ENCODE assay signal across 9 mouse cellular contexts in the genomic region with DNA sequence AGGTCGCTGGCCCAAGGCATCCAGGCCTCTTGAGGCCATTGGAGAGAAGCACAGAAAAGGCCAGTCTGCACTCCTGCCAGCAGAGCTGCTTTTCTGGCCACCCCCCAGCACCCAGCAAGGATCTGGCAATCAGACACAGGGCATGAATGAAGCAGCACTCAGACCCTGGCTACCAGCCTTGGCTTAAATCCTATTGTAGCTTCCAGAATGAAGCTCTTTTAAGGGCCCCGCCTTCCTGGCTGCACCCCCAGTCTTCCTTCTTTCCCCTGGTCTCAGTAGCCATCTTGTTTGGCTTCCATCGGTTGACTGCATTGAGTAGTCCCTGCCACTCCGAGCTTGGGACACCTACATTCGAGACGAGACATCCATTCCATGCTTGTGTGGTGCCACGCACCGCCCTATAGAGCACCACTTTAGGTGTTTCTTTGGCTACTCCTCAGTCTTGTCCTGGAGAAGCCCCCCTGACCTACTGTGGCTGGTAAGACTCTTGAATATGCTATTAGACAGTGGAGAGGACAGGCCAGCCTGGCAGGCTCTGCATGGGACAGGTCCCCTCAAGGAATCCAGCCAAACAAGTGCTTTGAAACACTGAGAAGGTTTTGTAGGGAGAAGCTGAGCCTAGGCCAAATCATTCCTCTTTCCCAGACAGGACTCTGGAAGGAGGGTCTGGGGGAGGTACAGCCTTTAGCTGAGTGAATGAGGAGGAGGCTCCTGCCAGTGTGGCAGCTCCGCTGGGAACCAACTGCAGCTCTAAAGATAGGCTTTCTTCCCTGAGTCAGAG. TPM values are rescaled to one million over a fixed set of nuclear protein-coding genes. Genes with fewer than 3 reads are reported as not detected.
DNase-seq lines count a peak whose midpoint lies in the region; ATAC-seq lines count a peak whose summit lies in the region.
"Had no signal": no experiment of that assay in that cellular context is flagged by ENCODE, and none has a peak within 500 bp of the region (broad histone marks: within the 10 kb centered on the region; RNA-seq: fewer than 3 reads in every experiment).

No protein-coding gene starts in this region.

- peak overlapping the region; percentile 80 for H3K27ac ChIP-seq in forebrain, embryonic 14.5 days (ENCODE audit: low read depth, low read length)
- peak overlapping the region; percentile 56 for H3K27ac ChIP-seq in hindbrain, embryonic 13.5 days
- peak overlapping the region; percentile 80 for H3K27ac ChIP-seq in neural tube, embryonic 15.5 days (replicated peaks)
- no peak overlapping the region for H3K27ac ChIP-seq in intestine, embryonic 15.5 days
- H3K27ac ChIP-seq: liver, embryonic 15.5 days had no signal

- no peak overlapping the region for H3K4me2 ChIP-seq in forebrain, embryonic 14.5 days (ENCODE audit: low read length)
- H3K4me2 ChIP-seq in hindbrain, embryonic 13.5 days = no peak overlapping the region
- H3K4me2 ChIP-seq in neural tube, embryonic 15.5 days = no peak overlapping the region
- no peak overlapping the region for H3K4me2 ChIP-seq in intestine, embryonic 15.5 days (replicated peaks)
- H3K4me2 ChIP-seq: liver, embryonic 15.5 days had no signal

- H3K9ac ChIP-seq in forebrain, embryonic 14.5 days (ENCODE audit: low read length) = 0 out of 2 replicates have a peak overlapping the region, but pooled peaks have one; percentile 17
- H3K9ac ChIP-seq in hindbrain, embryonic 13.5 days = no peak overlapping the region
- no peak overlapping the region for H3K9ac ChIP-seq in neural tube, embryonic 15.5 days (replicated peaks)
- H3K9ac ChIP-seq in intestine, embryonic 15.5 days = no peak overlapping the region
- H3K9ac ChIP-seq: liver, embryonic 15.5 days had no signal

- no peak overlapping the region for H3K4me3 ChIP-seq in forebrain, embryonic 14.5 days (ENCODE audit: low read depth, low read length)
- no peak overlapping the region for H3K4me3 ChIP-seq in hindbrain, embryonic 13.5 days
- H3K4me3 ChIP-seq in neural tube, embryonic 15.5 days (replicated peaks) = no peak overlapping the region
- no peak overlapping the region for H3K4me3 ChIP-seq in intestine, embryonic 15.5 days (replicated peaks)
- H3K4me3 ChIP-seq: liver, embryonic 15.5 days had no signal

- no peaks in the 10 kb centered on the region for H3K27me3 ChIP-seq in forebrain, embryonic 14.5 days (replicated peaks; ENCODE audit: control insufficient read depth, insufficient read depth, low read length)
- H3K27me3 ChIP-seq in hindbrain, embryonic 13.5 days = no peaks in the 10 kb centered on the region
- no peaks in the 10 kb centered on the region for H3K27me3 ChIP-seq in neural tube, embryonic 15.5 days (replicated peaks)
- no peaks in the 10 kb centered on the region for H3K27me3 ChIP-seq in intestine, embryonic 15.5 days (replicated peaks)

- WGBS in forebrain, embryonic 14.5 days = 70% methylated on average over 9 of the region's 9 CpGs
- WGBS in hindbrain, embryonic 13.5 days = 84% methylated on average over 9 of the region's 9 CpGs
- WGBS in neural tube, embryonic 15.5 days = 81% methylated on average over 9 of the region's 9 CpGs
- 86% methylated on average over 9 of the region's 9 CpGs for WGBS in intestine, embryonic 15.5 days

- H3K4me1 ChIP-seq in forebrain, embryonic 14.5 days (ENCODE audit: control insufficient read depth, insufficient read depth, low read length) = peaks cover 8% of the 10 kb centered on the region
- H3K4me1 ChIP-seq in hindbrain, embryonic 13.5 days (replicated peaks) = peaks cover 19% of the 10 kb centered on the region
- peaks cover 9% of the 10 kb centered on the region for H3K4me1 ChIP-seq in neural tube, embryonic 15.5 days
- 0 out of 2 replicates have a peak, but pooled peaks cover 3% of the 10 kb centered on the region for H3K4me1 ChIP-seq in intestine, embryonic 15.5 days (replicated peaks)

- peak; percentile 64 for ATAC-seq in forebrain, embryonic 14.5 days
- peak; percentile 68 for ATAC-seq in hindbrain, embryonic 13.5 days (ENCODE audit: low FRiP score)
- peak; percentile 75 for ATAC-seq in neural tube, embryonic 15.5 days (ENCODE audit: low FRiP score)
- no peak for ATAC-seq in megakaryocyte-erythroid progenitor cell, adult 5-6 weeks (replicated peaks; ENCODE audit: low FRiP score, low TSS enrichment, poor library complexity, severe bottlenecking)
- no peak for ATAC-seq in intestine, embryonic 15.5 days
- ATAC-seq in erythroblast, adult 5-6 weeks (replicated peaks; ENCODE audit: low FRiP score, poor library complexity, severe bottlenecking) = no peak

- DNase-seq in ovary, postnatal 36 days (ENCODE audit: low spot score) = peak; percentile 43
- no peak for DNase-seq in ovary, postnatal 10 days (ENCODE audit: low spot score)
- DNase-seq in forebrain, embryonic 14.5 days (ENCODE audit: low spot score) = peak; percentile 87

- 0 out of 2 replicates have a peak, but pooled peaks cover 8% of the 10 kb centered on the region for H3K36me3 ChIP-seq in forebrain, embryonic 14.5 days (ENCODE audit: control insufficient read depth, insufficient read depth, low read length)
- H3K36me3 ChIP-seq in hindbrain, embryonic 13.5 days = no peaks in the 10 kb centered on the region; the same call in 1 of the 2 replicates
- no peaks in the 10 kb centered on the region for H3K36me3 ChIP-seq in neural tube, embryonic 15.5 days
- H3K36me3 ChIP-seq in intestine, embryonic 15.5 days = no peaks in the 10 kb centered on the region
- H3K36me3 ChIP-seq: liver, embryonic 15.5 days had no signal

- no peaks in the 10 kb centered on the region for H3K9me3 ChIP-seq in forebrain, embryonic 14.5 days (replicated peaks; ENCODE audit: control insufficient read depth, low read length)
- no peaks in the 10 kb centered on the region for H3K9me3 ChIP-seq in hindbrain, embryonic 13.5 days
- no peaks in the 10 kb centered on the region for H3K9me3 ChIP-seq in neural tube, embryonic 15.5 days (replicated peaks)
- H3K9me3 ChIP-seq in intestine, embryonic 15.5 days = no peaks in the 10 kb centered on the region
- H3K9me3 ChIP-seq: liver, embryonic 15.5 days had no signal

RNA-seq across cellular contexts. Expression of a gene that starts 3.1 kb away (rescaled TPM):
- 1.2 TPM in 2 replicates for polyA plus RNA-seq in forebrain, embryonic 14.5 days (2014; fragmentation: Nextera tagmentation; extraction: Ambion mirVana)
- polyA plus RNA-seq in hindbrain, embryonic 13.5 days (2015; fragmentation: Nextera tagmentation; extraction: Ambion mirVana) = 1.5 and 1.7 TPM in 2 replicates
- 1.3 and 1.9 TPM in 2 replicates for polyA plus RNA-seq in neural tube, embryonic 15.5 days (2015; fragmentation: Nextera tagmentation; extraction: Ambion mirVana)
- total RNA-seq in megakaryocyte-erythroid progenitor cell, adult 5-6 weeks (2014; fragmentation: Nextera tagmentation) = not detected in 2 replicates
- not detected in 2 replicates for total RNA-seq in megakaryocyte-erythroid progenitor cell, adult 5-6 weeks (2017)
- polyA plus RNA-seq in intestine, embryonic 15.5 days (2015; fragmentation: Nextera tagmentation; extraction: Ambion mirVana) = 0.52 and 0.57 TPM in 2 replicates
- total RNA-seq in erythroblast, adult 5-6 weeks (2015; ENCODE audit: low replicate concordance) = not detected in 2 replicates
- total RNA-seq in erythroblast, adult 5-6 weeks (2017; ENCODE audit: low replicate concordance) = not detected in 2 replicates

RNA-seq across cellular contexts. Expression of a gene that starts 7.8 kb away (rescaled TPM):
- 0.15 and 0.19 TPM in 2 replicates for polyA plus RNA-seq in forebrain, embryonic 14.5 days (2014; fragmentation: Nextera tagmentation; extraction: Ambion mirVana)
- polyA plus RNA-seq in hindbrain, embryonic 13.5 days (2015; fragmentation: Nextera tagmentation; extraction: Ambion mirVana) = 0.43 and 0.55 TPM in 2 replicates
- polyA plus RNA-seq in neural tube, embryonic 15.5 days (2015; fragmentation: Nextera tagmentation; extraction: Ambion mirVana) = 0.31 and 0.63 TPM in 2 replicates
- not detected in 2 replicates for total RNA-seq in megakaryocyte-erythroid progenitor cell, adult 5-6 weeks (2014; fragmentation: Nextera tagmentation)
- not detected in 2 replicates for total RNA-seq in megakaryocyte-erythroid progenitor cell, adult 5-6 weeks (2017)
- polyA plus RNA-seq in intestine, embryonic 15.5 days (2015; fragmentation: Nextera tagmentation; extraction: Ambion mirVana) = 0.15 TPM in 1 of 2 replicates, not detected in the other
- not detected in 2 replicates for total RNA-seq in erythroblast, adult 5-6 weeks (2015; ENCODE audit: low replicate concordance)
- total RNA-seq in erythroblast, adult 5-6 weeks (2017; ENCODE audit: low replicate concordance) = not detected in 2 replicates

RNA-seq across cellular contexts. Expression of a gene that starts 14.9 kb away (rescaled TPM):
- polyA plus RNA-seq in forebrain, embryonic 14.5 days (2014; fragmentation: Nextera tagmentation; extraction: Ambion mirVana) = 19.8 and 23.6 TPM in 2 replicates
- polyA plus RNA-seq in hindbrain, embryonic 13.5 days (2015; fragmentation: Nextera tagmentation; extraction: Ambion mirVana) = 14.8 and 15.6 TPM in 2 replicates
- 16.0 and 19.6 TPM in 2 replicates for polyA plus RNA-seq in neural tube, embryonic 15.5 days (2015; fragmentation: Nextera tagmentation; extraction: Ambion mirVana)
- total RNA-seq in megakaryocyte-erythroid progenitor cell, adult 5-6 weeks (2014; fragmentation: Nextera tagmentation) = 3.1 and 6.1 TPM in 2 replicates
- total RNA-seq in megakaryocyte-erythroid progenitor cell, adult 5-6 weeks (2017) = 0.09 and 1.8 TPM in 2 replicates
- polyA plus RNA-seq in intestine, embryonic 15.5 days (2015; fragmentation: Nextera tagmentation; extraction: Ambion mirVana) = 1.2 TPM in 2 replicates
- total RNA-seq in erythroblast, adult 5-6 weeks (2015; ENCODE audit: low replicate concordance) = 0.63 TPM in 1 of 2 replicates, not detected in the other
- total RNA-seq in erythroblast, adult 5-6 weeks (2017; ENCODE audit: low replicate concordance) = 11.6 TPM in 1 of 2 replicates, not detected in the other

RNA-seq across cellular contexts. Expression of a gene that starts 25.9 kb away (rescaled TPM):
- 3.5 and 5.0 TPM in 2 replicates for polyA plus RNA-seq in forebrain, embryonic 14.5 days (2014; fragmentation: Nextera tagmentation; extraction: Ambion mirVana)
- 8.9 and 9.1 TPM in 2 replicates for polyA plus RNA-seq in hindbrain, embryonic 13.5 days (2015; fragmentation: Nextera tagmentation; extraction: Ambion mirVana)
- 3.4 and 7.4 TPM in 2 replicates for polyA plus RNA-seq in neural tube, embryonic 15.5 days (2015; fragmentation: Nextera tagmentation; extraction: Ambion mirVana)
- 25.3 and 26.1 TPM in 2 replicates for total RNA-seq in megakaryocyte-erythroid progenitor cell, adult 5-6 weeks (2014; fragmentation: Nextera tagmentation)
- total RNA-seq in megakaryocyte-erythroid progenitor cell, adult 5-6 weeks (2017) = 7.0 and 7.8 TPM in 2 replicates
- 16.7 and 18.7 TPM in 2 replicates for polyA plus RNA-seq in intestine, embryonic 15.5 days (2015; fragmentation: Nextera tagmentation; extraction: Ambion mirVana)
- 6.7 and 11.1 TPM in 2 replicates for total RNA-seq in erythroblast, adult 5-6 weeks (2015; ENCODE audit: low replicate concordance)
- 5.5 and 7.0 TPM in 2 replicates for total RNA-seq in erythroblast, adult 5-6 weeks (2017; ENCODE audit: low replicate concordance)

RNA-seq across cellular contexts. Expression of a gene that starts 59.8 kb away (rescaled TPM):
- polyA plus RNA-seq in forebrain, embryonic 14.5 days (2014; fragmentation: Nextera tagmentation; extraction: Ambion mirVana) = 14.8 and 15.2 TPM in 2 replicates
- polyA plus RNA-seq in hindbrain, embryonic 13.5 days (2015; fragmentation: Nextera tagmentation; extraction: Ambion mirVana) = 14.2 and 16.8 TPM in 2 replicates
- polyA plus RNA-seq in neural tube, embryonic 15.5 days (2015; fragmentation: Nextera tagmentation; extraction: Ambion mirVana) = 18.1 and 22.9 TPM in 2 replicates
- 17.3 and 18.1 TPM in 2 replicates for total RNA-seq in megakaryocyte-erythroid progenitor cell, adult 5-6 weeks (2014; fragmentation: Nextera tagmentation)
- 9.1 and 12.4 TPM in 2 replicates for total RNA-seq in megakaryocyte-erythroid progenitor cell, adult 5-6 weeks (2017)
- 28.0 and 32.9 TPM in 2 replicates for polyA plus RNA-seq in intestine, embryonic 15.5 days (2015; fragmentation: Nextera tagmentation; extraction: Ambion mirVana)
- 9.0 and 9.6 TPM in 2 replicates for total RNA-seq in erythroblast, adult 5-6 weeks (2015; ENCODE audit: low replicate concordance)
- 7.5 and 11.2 TPM in 2 replicates for total RNA-seq in erythroblast, adult 5-6 weeks (2017; ENCODE audit: low replicate concordance)

Comparison
In these comparisons a context has a peak if more than half of its experiments do, and no peak if none do; other contexts are left out.
1. ATAC-seq: peak in forebrain, embryonic 14.5 days (single experiment), hindbrain, embryonic 13.5 days (single experiment) and neural tube, embryonic 15.5 days (single experiment); none in megakaryocyte-erythroid progenitor cell, adult 5-6 weeks (single experiment), intestine, embryonic 15.5 days (single experiment) and erythroblast, adult 5-6 weeks (single experiment).